Mouse (Mus musculus) T-helper 17 cell (primary cell): ENCODE measurements around the gene Fibp.

ENCODE experiments used
- in situ Hi-C, 2 experiments: fragments of 300-600 bp; cut with MboI, MseI; formaldehyde crosslinking; loops; 1 replicate in 1 of 2; 2 replicates in 1 of 2; pipeline ENCODE4 v1.15.1; 2025; ENCODE audit warnings: high pct_unique_total_duplicates in 2 of 2

The Fibp gene

GRCm38 (mm10) chr19:5430408-5430807, 30.0 kb upstream of the Fibp start:
- in situ Hi-C loops, result loop anchor here in 1 of 2 experiments (25.0 kb wide), 1 partner anchor 1718 kb away; the partner anchor contains the start of gene 1810055G02Rik

- in situ Hi-C loops, result loop anchor here in 1 of 2 experiments (25.0 kb wide), 1 partner anchor 1720 kb away; the partner anchor contains the start of gene 1810055G02Rik
These were observed 28.4 kb upstream of the Fibp start for GRCm38 (mm10) chr19:5431911-5432464.

- in situ Hi-C loops, result loop anchor here in 1 of 2 experiments (25.0 kb wide), 1 partner anchor 1721 kb away; the partner anchor contains the start of gene 1810055G02Rik
These were observed 27.2 kb upstream of the Fibp start for GRCm38 (mm10) chr19:5432992-5433852.

GRCm38 (mm10) chr19:5433951-5434350, 26.5 kb upstream of the Fibp start:
- in situ Hi-C loops, result loop anchor here in 1 of 2 experiments (25.0 kb wide), 1 partner anchor 1722 kb away; the partner anchor contains the start of gene 1810055G02Rik

- in situ Hi-C loops, result loop anchor here in 1 of 2 experiments (25.0 kb wide), 1 partner anchor 1732 kb away; the partner anchor contains the start of gene 1810055G02Rik
These were observed 16.0 kb upstream of the Fibp start for GRCm38 (mm10) chr19:5444371-5444908.

GRCm38 (mm10) chr19:5444954-5445353, 15.5 kb upstream of the Fibp start:
- in situ Hi-C loops, result loop anchor here in 1 of 2 experiments (5.0 to 25.0 kb wide), 2 partner anchors 38 to 1733 kb away; partner anchors contain the start of gene 1810055G02Rik

- in situ Hi-C loops, result loop anchor here in 1 of 2 experiments (5.0 to 25.0 kb wide), 2 partner anchors 38 to 1733 kb away; partner anchors contain the start of gene 1810055G02Rik
These were observed 14.7 kb upstream of the Fibp start for GRCm38 (mm10) chr19:5445747-5446146.

- in situ Hi-C loops, result loop anchor here in 1 of 2 experiments (5.0 to 25.0 kb wide), 2 partner anchors 40 to 1735 kb away; partner anchors contain the start of gene 1810055G02Rik
These were observed 12.7 kb upstream of the Fibp start, which contains the start of gene Fosl1 for GRCm38 (mm10) chr19:5447515-5448353. Gene Fosl1, plus strand, starts transcription at chr19:5447547.

- in situ Hi-C loops, result loop anchor here in 1 of 2 experiments (5.0 to 25.0 kb wide), 2 partner anchors 41 to 1736 kb away; partner anchors contain the start of gene 1810055G02Rik
These were observed 11.9 kb upstream of the Fibp start for GRCm38 (mm10) chr19:5448354-5449150.

GRCm38 (mm10) chr19:5449673-5450072, 10.7 kb upstream of the Fibp start:
- in situ Hi-C loops, result loop anchor here (5.0 to 25.0 kb wide), 5 partner anchors 38 to 1737 kb away; partner anchors contain the start of genes 1810055G02Rik (in 1 of the 2) and Mus81 (in 1 of the 2)

- in situ Hi-C loops, result loop anchor here (5.0 to 10.0 kb wide), 3 partner anchors 36 to 363 kb away; partner anchors contain the start of gene Mus81 (in 1 of the 2)
These were observed 8.6 kb upstream of the Fibp start for GRCm38 (mm10) chr19:5451766-5452165.

- in situ Hi-C loops, result loop anchor here in 1 of 2 experiments (10.0 kb wide), 1 partner anchor 360 kb away; no protein-coding TSS in a partner anchor
These were observed 5.4 kb upstream of the Fibp start for GRCm38 (mm10) chr19:5455037-5455436.

- in situ Hi-C loops, result loop anchor here in 1 of 2 experiments (10.0 kb wide), 1 partner anchor 359 kb away; no protein-coding TSS in a partner anchor
These were observed 4.8 kb upstream of the Fibp start for GRCm38 (mm10) chr19:5455568-5455967.

- in situ Hi-C loops, result loop anchor here in 1 of 2 experiments (10.0 kb wide), 1 partner anchor 358 kb away; no protein-coding TSS in a partner anchor
These were observed 4.0 kb upstream of the Fibp start for GRCm38 (mm10) chr19:5456241-5456921.

GRCm38 (mm10) chr19:5456922-5457745, 3.3 kb upstream of the Fibp start:
- in situ Hi-C loops, result loop anchor here in 1 of 2 experiments (10.0 kb wide), 1 partner anchor 358 kb away; no protein-coding TSS in a partner anchor

GRCm38 (mm10) chr19:5457746-5458442, 2.5 kb upstream of the Fibp start, which contains the start of gene Ccdc85b:
Gene Ccdc85b, minus strand, starts transcription at chr19:5457894.
- in situ Hi-C loops, result loop anchor here in 1 of 2 experiments (10.0 kb wide), 1 partner anchor 357 kb away; no protein-coding TSS in a partner anchor

GRCm38 (mm10) chr19:5459019-5459418, 1.4 kb upstream of the Fibp start:
- in situ Hi-C loops, result loop anchor here in 1 of 2 experiments (10.0 kb wide), 1 partner anchor 356 kb away; no protein-coding TSS in a partner anchor
